Mouse (Mus musculus) layer of hippocampus, adult 2 months (tissue): ENCODE measurements around the gene Pbld2. TPM values are rescaled to one million over a fixed set of nuclear protein-coding genes. Genes with fewer than 3 reads are reported as not detected.
A peak's percentile ranks its signal among the peaks of the same experiment; 100 is the strongest.

Experiments used
- DNase-seq, 2 experiments: peaks; one replicate each; pipeline ENCODE4 v3.0.0; 2022; ENCODE audit warnings: low spot score in 2 of 2
- H3K27ac ChIP-seq: fragments of 200-600 bp; 2 replicates; pipeline ENCODE4 v1.8.1; 2022
- H3K4me3 ChIP-seq: fragments of 200-600 bp; 2 replicates; pipeline ENCODE4 v1.8.1; 2022; ENCODE audit warnings: mild to moderate bottlenecking
- CTCF ChIP-seq: fragments of 200-600 bp; conservative IDR thresholded peaks from 2 replicates; pipeline ENCODE4 v1.8.1; 2022; ENCODE audit warnings: antibody characterized with exemption, mild to moderate bottlenecking, moderate library complexity
- total RNA-seq, 2 experiments: library from RNA; stranded (reverse); gene quantifications; 2 replicates each; pipeline ENCODE4 v1.2.3; 2021

Pbld2 gene
- total RNA-seq, 2 experiments from 2014 or later = 1.6 to 2.2 TPM

DNA sequence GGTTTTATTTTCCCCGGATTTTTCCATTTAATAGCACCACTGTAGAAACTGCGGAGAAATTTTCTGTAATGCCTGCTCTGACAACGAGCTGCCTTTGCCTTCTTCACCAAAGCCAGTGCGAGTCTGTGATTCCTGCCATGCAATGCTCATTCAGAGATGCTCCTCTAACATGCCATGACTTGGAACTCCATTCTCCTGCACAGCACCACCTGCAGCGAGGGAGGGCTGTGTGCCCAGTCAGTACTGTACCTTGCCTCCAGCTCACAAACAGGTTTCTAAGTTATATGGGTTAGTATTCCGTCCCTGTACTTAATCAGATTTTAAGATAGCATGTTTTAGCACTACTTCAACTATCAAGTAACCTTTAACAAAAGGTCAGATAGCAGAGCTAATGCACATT lies 12.6 kb upstream of the Pbld2 start:
- no peak for TF ChIP-seq CTCF
- H3K4me3 ChIP-seq = no peak overlapping the region
- H3K27ac ChIP-seq = no peak overlapping the region; the same call in 1 of the 2 replicates
- DNase-seq = no peak

DNA sequence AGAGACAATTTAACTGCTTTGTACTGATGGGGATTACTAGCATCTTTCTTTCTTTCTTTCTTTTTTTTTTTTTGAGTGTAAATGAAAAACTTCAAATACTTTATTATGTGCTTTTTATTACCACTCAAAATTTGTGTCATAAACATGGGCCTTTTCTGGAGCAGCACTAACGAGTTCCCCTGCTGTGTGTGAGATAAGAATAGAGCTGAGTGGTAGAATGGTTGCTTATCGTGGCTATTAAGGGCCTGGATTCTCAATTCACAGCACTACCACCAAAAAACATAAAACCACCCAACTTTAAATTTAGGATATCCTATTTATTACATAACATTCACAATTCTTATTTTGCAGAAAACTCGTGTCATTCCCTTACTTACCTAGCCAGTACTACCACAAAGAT lies 10.6 kb upstream of the Pbld2 start:
- H3K27ac ChIP-seq = no peak overlapping the region
- no peak overlapping the region for H3K4me3 ChIP-seq
- no peak for DNase-seq
- TF ChIP-seq CTCF = no peak

DNA sequence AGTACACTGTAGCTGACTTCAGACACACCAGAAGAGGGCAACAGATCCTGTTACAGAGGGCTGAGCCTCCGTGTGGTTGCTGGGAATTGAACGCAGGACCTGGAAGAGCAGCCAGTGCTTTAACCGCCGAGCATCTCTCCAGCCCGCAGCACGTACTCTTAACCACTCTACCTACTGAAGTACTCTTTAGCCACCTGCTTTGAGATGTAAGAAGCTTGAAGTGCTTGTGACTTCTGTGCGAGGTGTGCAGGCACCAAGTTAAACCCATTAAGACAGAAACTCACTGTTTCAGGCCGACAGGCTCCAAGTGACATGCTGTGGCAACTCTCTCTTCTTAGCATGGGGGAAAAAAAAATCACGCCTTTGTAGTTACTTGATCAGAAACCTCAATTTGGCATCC lies 9.9 kb upstream of the Pbld2 start:
- H3K4me3 ChIP-seq = no peak overlapping the region
- H3K27ac ChIP-seq = no peak overlapping the region
- DNase-seq = no peak
- TF ChIP-seq CTCF = 0 out of 2 replicates have a peak, but pooled peaks have one; percentile 4

DNA sequence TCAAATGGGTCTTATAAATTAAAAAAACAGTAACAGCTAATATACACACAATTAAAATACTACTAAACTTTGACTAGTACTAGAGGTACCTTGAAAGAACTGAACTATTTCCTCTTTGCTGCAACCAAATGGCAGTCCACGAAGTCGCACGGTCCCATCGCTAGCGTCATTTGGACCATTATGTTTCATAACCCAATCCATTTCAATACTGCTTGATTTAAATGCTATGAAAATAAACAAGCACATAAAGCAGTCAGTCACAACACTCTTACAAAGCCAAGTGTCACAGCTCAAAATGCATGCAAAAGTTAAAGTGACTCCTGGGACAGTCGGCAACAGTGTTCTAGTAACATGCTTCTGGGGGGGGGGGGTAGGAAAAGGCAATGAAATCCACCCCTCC lies 4.8 kb upstream of the Pbld2 start:
- Histone ChIP-seq H3K27ac (no peak overlapping the region), H3K4me3 (no peak overlapping the region)
- TF ChIP-seq CTCF = no peak
- no peak for DNase-seq

- no peak for TF ChIP-seq CTCF
- Histone ChIP-seq H3K27ac (0 out of 2 replicates have a peak overlapping the region, but pooled peaks have one; percentile 99), H3K4me3 (peak overlapping the region; percentile 72)
- no peak for DNase-seq
These were observed 2.4 kb upstream of the Pbld2 start for GRCm38 (mm10) chr10:63021702-63022101.

DNA sequence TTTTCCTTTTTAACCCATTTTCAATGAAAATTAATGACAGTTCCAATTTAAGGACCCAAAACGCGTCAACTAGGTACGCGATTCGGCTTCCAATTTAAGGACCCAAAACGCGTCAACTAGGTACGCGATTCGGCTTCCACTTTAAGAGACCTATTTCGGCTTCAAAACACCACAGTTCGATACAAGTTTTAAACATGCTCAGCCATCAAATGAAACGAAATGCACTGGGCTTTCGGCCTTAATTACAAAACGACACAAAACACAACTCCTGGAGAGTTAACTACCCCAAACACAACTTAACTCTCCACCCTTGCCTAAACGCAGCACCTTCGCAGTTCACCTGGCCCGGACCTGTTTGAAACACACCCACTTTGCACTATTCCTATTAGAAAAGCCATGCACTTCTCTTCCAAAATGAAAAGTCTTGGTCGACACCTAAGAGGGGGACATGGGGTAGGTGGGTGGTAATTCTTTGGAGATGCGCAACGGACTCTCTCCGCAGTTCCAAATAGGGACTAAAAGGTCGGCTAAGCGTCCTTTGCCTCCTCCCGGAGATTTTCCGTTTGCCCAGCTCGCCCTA lies 1.5 kb upstream of the Pbld2 start:
- H3K4me3 ChIP-seq = peak overlapping the region; percentile 72
- DNase-seq = no peak
- no peak for TF ChIP-seq CTCF
- peak overlapping the region; percentile 99 for H3K27ac ChIP-seq

DNA sequence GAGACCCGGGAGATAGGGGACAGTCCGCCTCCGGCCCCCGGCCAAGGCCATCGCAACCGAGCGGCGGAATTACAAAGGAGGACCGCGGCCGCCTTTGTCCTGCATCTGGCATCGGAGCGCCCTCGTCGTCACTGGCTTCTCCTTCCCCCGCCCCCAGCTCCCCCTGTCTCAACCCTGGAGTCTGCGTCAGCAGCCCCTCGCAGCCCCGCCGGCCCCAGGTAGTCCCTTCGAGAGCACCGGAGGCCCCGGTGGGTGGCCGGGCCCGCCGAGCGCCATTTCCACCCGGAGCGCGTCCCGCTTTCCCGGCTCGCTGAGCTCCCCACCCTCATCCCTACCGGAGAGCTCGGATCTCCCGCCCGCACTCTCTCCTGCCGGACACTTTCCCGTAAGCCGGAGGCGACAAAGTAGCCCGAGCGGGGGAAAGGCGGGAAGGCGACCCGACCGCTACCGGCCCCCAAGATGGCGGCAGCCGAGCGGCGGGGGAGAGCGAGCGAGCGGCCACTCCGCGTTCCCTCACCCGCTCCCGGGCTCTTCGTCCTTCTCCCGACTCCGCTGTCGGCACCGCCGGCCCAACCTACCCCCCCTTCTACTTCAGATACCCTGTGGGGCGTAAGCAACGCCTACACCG lies 880 bp upstream of the Pbld2 start:
- Histone ChIP-seq H3K4me3 (peak overlapping the region; percentile 72), H3K27ac (peak overlapping the region; percentile 99)
- TF ChIP-seq CTCF = no peak
- peak in 1 of 2 experiments; percentile 58 for DNase-seq

GRCm38 (mm10) chr10:63024580-63024910 lies 430 bp downstream of the Pbld2 start:
- H3K27ac ChIP-seq = peak overlapping the region; percentile 99
- H3K4me3 ChIP-seq = peak overlapping the region; percentile 72
- peak; percentile 65 for TF ChIP-seq CTCF
- peak in 1 of 2 experiments; percentile 39 for DNase-seq

DNA sequence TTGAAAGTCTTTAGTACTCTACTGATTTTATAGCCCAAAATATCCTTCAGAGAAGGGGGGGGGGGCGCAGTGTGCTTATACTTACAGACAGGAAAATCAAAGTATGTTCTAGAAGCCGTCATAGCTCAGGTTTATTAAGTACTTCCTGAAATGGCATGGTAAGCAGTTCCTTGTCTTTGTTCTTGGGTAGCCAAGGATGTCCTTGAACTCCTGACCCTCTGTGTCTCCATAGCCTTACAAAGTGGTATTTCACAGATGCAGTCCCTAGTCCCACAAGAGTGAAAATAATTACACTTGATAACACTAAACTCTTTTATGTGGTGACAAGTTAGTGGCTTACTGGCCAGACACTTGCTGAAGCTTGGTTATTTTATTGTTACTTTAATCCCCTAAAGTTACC lies 901 bp downstream of the Pbld2 start:
- no peak for TF ChIP-seq CTCF
- H3K27ac ChIP-seq = peak overlapping the region; percentile 99
- no peak for DNase-seq
- peak overlapping the region; percentile 72 for H3K4me3 ChIP-seq

DNA sequence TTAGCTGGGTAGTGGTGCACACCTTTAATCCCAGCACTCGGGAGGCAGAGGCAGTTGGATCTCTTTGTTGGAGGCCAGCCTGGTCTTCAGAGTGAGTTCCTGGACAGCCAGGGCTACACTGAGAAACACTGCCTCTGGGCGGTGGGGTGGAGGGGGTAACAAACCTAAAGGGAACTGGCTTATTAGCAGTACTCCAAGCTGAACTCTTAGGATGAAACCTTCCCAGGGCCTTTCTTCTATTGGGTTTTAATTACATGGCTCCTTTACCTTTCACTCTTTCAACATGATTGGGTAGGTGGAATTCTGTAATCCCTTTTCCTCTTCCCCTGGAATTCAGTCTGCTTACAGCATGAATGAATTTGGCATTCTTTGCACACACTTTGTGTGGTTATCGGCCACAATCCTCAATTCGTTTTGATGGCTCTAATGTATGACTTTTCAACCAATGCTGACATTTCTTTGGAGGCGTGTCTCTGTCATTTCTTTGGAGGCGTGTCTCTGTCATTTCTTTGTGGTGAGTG lies 1.4 kb downstream of the Pbld2 start:
- H3K27ac ChIP-seq = peak overlapping the region; percentile 99
- H3K4me3 ChIP-seq = no peak overlapping the region

DNA sequence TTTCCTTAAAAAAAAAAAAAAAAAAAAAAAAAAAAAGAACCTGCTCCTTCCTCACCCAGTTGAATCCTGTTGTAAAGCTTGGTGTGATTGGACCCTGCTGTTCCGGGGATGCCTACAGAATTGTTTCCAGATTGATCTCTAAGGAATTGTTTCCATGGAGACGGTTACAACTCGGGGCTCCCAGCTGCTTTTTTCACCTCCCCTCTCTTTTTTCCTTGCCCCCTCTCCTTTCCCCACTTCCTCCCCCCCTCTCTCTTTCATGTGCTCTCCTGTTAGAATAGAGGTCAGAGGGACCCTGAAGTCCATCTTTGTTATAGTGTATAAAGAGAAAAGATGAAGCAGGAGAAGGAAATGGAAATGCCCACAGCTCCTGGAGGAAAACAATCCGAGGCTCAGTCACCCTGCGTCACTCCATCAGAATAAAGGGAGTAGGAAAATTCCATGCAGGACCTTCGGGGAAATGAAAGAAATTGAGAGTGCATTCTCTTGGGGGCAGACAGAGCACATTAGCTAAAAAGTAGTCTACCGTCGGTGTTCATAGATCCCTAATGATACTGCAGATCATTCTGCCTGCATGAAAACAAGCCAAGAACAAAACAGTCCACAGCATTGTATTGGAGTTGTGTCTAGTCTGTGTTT lies 2.2 kb downstream of the Pbld2 start:
- H3K4me3 ChIP-seq = peak overlapping the region; percentile 5; the same call in 1 of the 2 replicates
- peak overlapping the region; percentile 99 for H3K27ac ChIP-seq
- DNase-seq = peak; percentile 42 to 66
- TF ChIP-seq CTCF = no peak

More for the DNA sequence above, 1.4 kb downstream of the Pbld2 start:
- DNase-seq = no peak
- no peak for TF ChIP-seq CTCF

DNA sequence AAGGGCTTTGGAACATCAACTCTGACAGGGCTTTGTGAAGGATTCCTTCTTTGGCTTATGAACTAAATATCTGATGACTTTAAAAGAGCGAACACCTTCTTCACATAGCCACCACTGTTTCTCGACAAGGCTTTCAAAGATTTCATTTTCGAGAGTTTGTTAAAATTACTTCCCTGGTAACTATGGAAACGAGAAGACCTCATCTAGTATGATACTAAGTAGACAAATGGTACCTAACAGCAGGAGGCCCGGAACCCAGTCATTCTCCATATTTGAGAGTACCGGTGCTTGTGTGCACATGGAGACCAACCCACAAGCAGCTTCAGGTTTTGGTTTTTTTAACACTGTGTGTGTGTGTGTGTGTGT lies 2.7 kb downstream of the Pbld2 start:
- DNase-seq = no peak
- Histone ChIP-seq H3K27ac (peak overlapping the region; percentile 99), H3K4me3 (peak overlapping the region; percentile 5; the same call in 1 of the 2 replicates)
- no peak for TF ChIP-seq CTCF

- Histone ChIP-seq H3K27ac (no peak overlapping the region; the same call in 1 of the 2 replicates), H3K4me3 (no peak overlapping the region)
- TF ChIP-seq CTCF = no peak
- no peak for DNase-seq
These were observed 3.5 kb downstream of the Pbld2 start for GRCm38 (mm10) chr10:63027376-63028161.
